In genomic region chr4:57834141-57834540, GRCm38 (mm10) we compare ENCODE assay signal across 10 mouse cellular contexts.
DNase-seq lines count a peak whose midpoint lies in the region; ATAC-seq and TF ChIP-seq lines count a peak whose summit lies in the region.
"Had no signal": no experiment of that assay in that cellular context is flagged by ENCODE, and none has a peak within 500 bp of the region (broad histone marks: within the 10 kb centered on the region; RNA-seq: fewer than 3 reads in every experiment).

No protein-coding gene starts in this region.

- peak overlapping the region; percentile 2; the same call in 1 of the 2 replicates for H3K27ac ChIP-seq in kidney, embryonic 15.5 days
- no peak overlapping the region for H3K27ac ChIP-seq in kidney, embryonic 14.5 days (ENCODE audit: low read depth, low read length)
- peak overlapping the region; percentile 63 for H3K27ac ChIP-seq in ES-E14 (ENCODE audit: insufficient read depth, low read depth, low read length, poor library complexity, severe bottlenecking)
- H3K27ac ChIP-seq in lung, embryonic 14.5 days (ENCODE audit: low read depth), result 0 out of 2 replicates have a peak overlapping the region, but pooled peaks have one; percentile 25
- H3K27ac ChIP-seq in stomach, postnatal 0 days (replicated peaks), result 0 out of 2 replicates have a peak overlapping the region, but pooled peaks have one; percentile 18
- H3K27ac ChIP-seq: embryonic facial prominence, embryonic 15.5 days; limb, embryonic 12.5 days had no signal

- 43% methylated on average over 4 of the region's 4 CpGs for WGBS in kidney, embryonic 15.5 days
- 50% methylated on average over 4 of the region's 4 CpGs for WGBS in kidney, embryonic 14.5 days
- 38% methylated on average over 4 of the region's 4 CpGs for WGBS in lung, embryonic 14.5 days
- 47% methylated on average over 4 of the region's 4 CpGs for WGBS in stomach, postnatal 0 days

- no peak for TF ChIP-seq EP300 in stomach, postnatal 0 days (optimal IDR thresholded peaks at IDR 0.05)

- H3K27me3 ChIP-seq in kidney, embryonic 15.5 days, result no peaks in the 10 kb centered on the region
- H3K27me3 ChIP-seq in kidney, embryonic 14.5 days (ENCODE audit: control insufficient read depth, insufficient read depth, low read length), result no peaks in the 10 kb centered on the region
- H3K27me3 ChIP-seq in lung, embryonic 14.5 days (ENCODE audit: insufficient read depth, low read length), result no peaks in the 10 kb centered on the region
- H3K27me3 ChIP-seq in stomach, postnatal 0 days (ENCODE audit: control insufficient read depth, insufficient read depth, low read length), result no peaks in the 10 kb centered on the region
- H3K27me3 ChIP-seq: embryonic facial prominence, embryonic 15.5 days; limb, embryonic 12.5 days had no signal

- no peak overlapping the region for H3K4me3 ChIP-seq in kidney, embryonic 15.5 days (replicated peaks)
- no peak overlapping the region for H3K4me3 ChIP-seq in kidney, embryonic 14.5 days (ENCODE audit: low read length)
- H3K4me3 ChIP-seq in ES-E14 (ENCODE audit: insufficient read depth in 1 of 2, low read depth in 1 of 2, low read length in 2 of 2, poor library complexity in 1 of 2, severe bottlenecking in 1 of 2), result no peak overlapping the region
- H3K4me3 ChIP-seq in lung, embryonic 14.5 days (ENCODE audit: low read depth, low read length), result no peak overlapping the region
- H3K4me3 ChIP-seq in stomach, postnatal 0 days (ENCODE audit: low read depth, low read length), result no peak overlapping the region
- H3K4me3 ChIP-seq: embryonic facial prominence, embryonic 15.5 days; limb, embryonic 12.5 days had no signal

- H3K36me3 ChIP-seq in kidney, embryonic 15.5 days, result no peaks in the 10 kb centered on the region
- no peaks in the 10 kb centered on the region for H3K36me3 ChIP-seq in kidney, embryonic 14.5 days (ENCODE audit: control insufficient read depth, insufficient read depth, low read length)
- H3K36me3 ChIP-seq in ES-E14 (ENCODE audit: control insufficient read depth, insufficient read depth, low read length, poor library complexity, severe bottlenecking), result peaks cover 4% of the 10 kb centered on the region; the same call in 1 of the 2 replicates
- no peaks in the 10 kb centered on the region for H3K36me3 ChIP-seq in lung, embryonic 14.5 days (ENCODE audit: insufficient read depth)
- H3K36me3 ChIP-seq in stomach, postnatal 0 days (ENCODE audit: control insufficient read depth, insufficient read depth, low read length), result no peaks in the 10 kb centered on the region
- H3K36me3 ChIP-seq: embryonic facial prominence, embryonic 15.5 days; limb, embryonic 12.5 days had no signal

- TF ChIP-seq CTCF in lung, embryonic 14.5 days (IDR thresholded peaks at IDR 0.05; ENCODE audit: low read depth), result no peak
- TF ChIP-seq CTCF in stomach, postnatal 0 days (IDR thresholded peaks at IDR 0.05; ENCODE audit: low read depth), result no peak

- ATAC-seq in kidney, embryonic 15.5 days (replicated peaks; ENCODE audit: low FRiP score), result peak; percentile 33; the same call in 1 of the 2 replicates
- no peak for ATAC-seq in kidney, embryonic 14.5 days (ENCODE audit: low FRiP score, low TSS enrichment)
- peak; percentile 55 for ATAC-seq in lung, embryonic 14.5 days (ENCODE audit: insufficient read depth)
- ATAC-seq in stomach, postnatal 0 days (ENCODE audit: low FRiP score, low TSS enrichment), result 0 out of 2 replicates have a peak, but pooled peaks have one; percentile 26

- H3K4me2 ChIP-seq in kidney, embryonic 15.5 days, result no peak overlapping the region
- H3K4me2 ChIP-seq in kidney, embryonic 14.5 days (replicated peaks; ENCODE audit: low read depth, low read length), result no peak overlapping the region
- no peak overlapping the region for H3K4me2 ChIP-seq in lung, embryonic 14.5 days
- H3K4me2 ChIP-seq in stomach, postnatal 0 days (replicated peaks; ENCODE audit: low read depth), result no peak overlapping the region
- H3K4me2 ChIP-seq: embryonic facial prominence, embryonic 15.5 days; limb, embryonic 12.5 days had no signal

- in situ Hi-C loops in ES-E14 (cut with MboI; ENCODE audit: low sequenced_read_pairs in 2 of 2, unreplicated experiment in 2 of 2), result no loop called here

- H3K4me1 ChIP-seq in kidney, embryonic 15.5 days, result peaks cover 22% of the 10 kb centered on the region
- H3K4me1 ChIP-seq in kidney, embryonic 14.5 days (ENCODE audit: control insufficient read depth, insufficient read depth, low read length), result peaks cover 24% of the 10 kb centered on the region
- peaks cover 3 to 11% of the 10 kb centered on the region in 2 experiments for H3K4me1 ChIP-seq in ES-E14 (ENCODE audit: control insufficient read depth in 2 of 2, insufficient read depth in 2 of 2, low read length in 2 of 2, poor library complexity in 1 of 2)
- H3K4me1 ChIP-seq in lung, embryonic 14.5 days (ENCODE audit: insufficient read depth), result peaks cover 30% of the 10 kb centered on the region
- H3K4me1 ChIP-seq in stomach, postnatal 0 days (replicated peaks; ENCODE audit: control insufficient read depth, insufficient read depth), result no peaks in the 10 kb centered on the region; the same call in 1 of the 2 replicates

- no peaks in the 10 kb centered on the region for H3K9me3 ChIP-seq in kidney, embryonic 15.5 days (replicated peaks)
- H3K9me3 ChIP-seq in kidney, embryonic 14.5 days (ENCODE audit: control insufficient read depth, low read length), result no peaks in the 10 kb centered on the region
- H3K9me3 ChIP-seq in ES-E14 (ENCODE audit: control insufficient read depth, insufficient read depth, low read depth, low read length), result no peaks in the 10 kb centered on the region
- H3K9me3 ChIP-seq in lung, embryonic 14.5 days (ENCODE audit: low read depth, low read length), result no peaks in the 10 kb centered on the region
- H3K9me3 ChIP-seq in stomach, postnatal 0 days (ENCODE audit: control insufficient read depth, low read length), result no peaks in the 10 kb centered on the region
- H3K9me3 ChIP-seq: embryonic facial prominence, embryonic 15.5 days; limb, embryonic 12.5 days had no signal

- DNase-seq in ES-E14 (ENCODE audit: low read depth, low spot score), result peak; percentile 71
- DNase-seq in lung, embryonic 14.5 days, result peak; percentile 51
- DNase-seq in stomach, postnatal 0 days (ENCODE audit: low spot score), result no peak
- DNase-seq in neural tube, embryonic 10.5 days (ENCODE audit: extremely low spot score, low spot score), result no peak
- no peak for DNase-seq in adrenal gland, postnatal 14 days
- no peak for DNase-seq in cerebellum, postnatal 4 days (ENCODE audit: low spot score in 2 of 2)

- H3K9ac ChIP-seq in kidney, embryonic 15.5 days, result no peak overlapping the region
- no peak overlapping the region for H3K9ac ChIP-seq in kidney, embryonic 14.5 days (ENCODE audit: low read depth, low read length)
- H3K9ac ChIP-seq in ES-E14 (ENCODE audit: insufficient read depth, low read depth, low read length, poor library complexity, severe bottlenecking), result no peak overlapping the region
- H3K9ac ChIP-seq in lung, embryonic 14.5 days, result no peak overlapping the region
- no peak overlapping the region for H3K9ac ChIP-seq in stomach, postnatal 0 days (ENCODE audit: low read length)
- H3K9ac ChIP-seq: embryonic facial prominence, embryonic 15.5 days; limb, embryonic 12.5 days had no signal

TF ChIP-seq in ES-E14, 5 proteins besides CTCF, POLR2A, EP300 and RAD21:
- TF ChIP-seq ZNF384 (IDR thresholded peaks at IDR 0.05; ENCODE audit: low read depth, low read length) (no peak), ZC3H11A (IDR thresholded peaks at IDR 0.05; ENCODE audit: borderline replicate concordance, low read depth, low read length) (no peak), HCFC1 (IDR thresholded peaks at IDR 0.05; ENCODE audit: borderline replicate concordance, insufficient read depth, low read length) (no peak), CHD2 (IDR thresholded peaks at IDR 0.05; ENCODE audit: low read depth, low read length) (no peak; the same call in 1 of the 2 replicates), MAFK (IDR thresholded peaks at IDR 0.05; ENCODE audit: insufficient read depth, low read depth, low read length) (no peak)

Comparison
In these comparisons a context has a peak if more than half of its experiments do, and no peak if none do; other contexts are left out.
1. DNase-seq: peak in ES-E14 (single experiment) and lung, embryonic 14.5 days (single experiment); none in stomach, postnatal 0 days (single experiment), neural tube, embryonic 10.5 days (single experiment), adrenal gland, postnatal 14 days (single experiment) and cerebellum, postnatal 4 days (0 of 2).